Mouse (Mus musculus) stomach, embryonic 16.5 days (tissue): ENCODE results near the gene Grrp1. TPM values are rescaled to one million over a fixed set of nuclear protein-coding genes. Genes with fewer than 3 reads are reported as not detected.
A peak's percentile ranks its signal among the peaks of the same experiment; 100 is the strongest.

ENCODE experiments used
- ATAC-seq: fragments of 200-750 bp; cut with Nextera tagmentation; 2 replicates; pipeline ENCODE4 v1.8.0; 2017; ENCODE audit warnings: moderate number of reproducible peaks, moderate TSS enrichment; ENCODE audit not compliant: insufficient read depth, low FRiP score
- H3K27ac ChIP-seq: fragments of 300-500 bp; sonication (generic); 2 replicates; pipeline ENCODE4 v1.5.1; 2014; ENCODE audit warnings: low read length
- H3K27me3 ChIP-seq: fragments of 300-500 bp; sonication (generic); 2 replicates; pipeline ENCODE4 v1.6.1; 2014; ENCODE audit warnings: low read length, control low read depth, mixed read lengths; ENCODE audit not compliant: control insufficient read depth, insufficient read depth
- H3K36me3 ChIP-seq: fragments of 300-500 bp; sonication (generic); 2 replicates; pipeline ENCODE4 v1.6.1; 2014; ENCODE audit warnings: low read length; ENCODE audit not compliant: control insufficient read depth, insufficient read depth
- H3K4me1 ChIP-seq: fragments of 300-500 bp; sonication (generic); 2 replicates; pipeline ENCODE4 v1.6.1; 2014; ENCODE audit warnings: low read length, control low read depth, mixed read lengths; ENCODE audit not compliant: control insufficient read depth, insufficient read depth
- H3K4me2 ChIP-seq: fragments of 300-500 bp; sonication (generic); 2 replicates; pipeline ENCODE4 v1.6.1; 2014; ENCODE audit warnings: low read depth, low read length, mixed read lengths
- H3K4me3 ChIP-seq: fragments of 300-500 bp; sonication (generic); replicated peaks from 2 replicates; pipeline ENCODE4 v1.5.1; 2014; ENCODE audit warnings: mild to moderate bottlenecking, low read length
- H3K9ac ChIP-seq: fragments of 300-500 bp; sonication (generic); 2 replicates; pipeline ENCODE4 v1.6.1; 2014; ENCODE audit warnings: low read length
- H3K9me3 ChIP-seq: fragments of 300-500 bp; sonication (generic); replicated peaks from 2 replicates; pipeline ENCODE4 v1.6.1; 2016; ENCODE audit warnings: low read length, control low read depth; ENCODE audit not compliant: control insufficient read depth
- WGBS: fragments of 180-500 bp; shearing (Covaris S2); extraction: QIAGEN DNeasy Blood & Tissue Kit; methylation state at CpG from one replicate; pipeline ENCODE4 v1.1.7; 2014; 5-methylcytosine and 5-hydroxymethylcytosine counted together
- polyA plus RNA-seq: library from polyadenylated mRNA; unstranded; fragments of >200 nt; fragmentation: Nextera tagmentation; extraction: Ambion mirVana; gene quantifications from 2 replicates; pipeline ENCODE4 v1.2.1, GENCODE M21; 2015

Grrp1 gene
- polyA plus RNA-seq, 1 experiment from 2014 or later = 3.2 TPM

DNA sequence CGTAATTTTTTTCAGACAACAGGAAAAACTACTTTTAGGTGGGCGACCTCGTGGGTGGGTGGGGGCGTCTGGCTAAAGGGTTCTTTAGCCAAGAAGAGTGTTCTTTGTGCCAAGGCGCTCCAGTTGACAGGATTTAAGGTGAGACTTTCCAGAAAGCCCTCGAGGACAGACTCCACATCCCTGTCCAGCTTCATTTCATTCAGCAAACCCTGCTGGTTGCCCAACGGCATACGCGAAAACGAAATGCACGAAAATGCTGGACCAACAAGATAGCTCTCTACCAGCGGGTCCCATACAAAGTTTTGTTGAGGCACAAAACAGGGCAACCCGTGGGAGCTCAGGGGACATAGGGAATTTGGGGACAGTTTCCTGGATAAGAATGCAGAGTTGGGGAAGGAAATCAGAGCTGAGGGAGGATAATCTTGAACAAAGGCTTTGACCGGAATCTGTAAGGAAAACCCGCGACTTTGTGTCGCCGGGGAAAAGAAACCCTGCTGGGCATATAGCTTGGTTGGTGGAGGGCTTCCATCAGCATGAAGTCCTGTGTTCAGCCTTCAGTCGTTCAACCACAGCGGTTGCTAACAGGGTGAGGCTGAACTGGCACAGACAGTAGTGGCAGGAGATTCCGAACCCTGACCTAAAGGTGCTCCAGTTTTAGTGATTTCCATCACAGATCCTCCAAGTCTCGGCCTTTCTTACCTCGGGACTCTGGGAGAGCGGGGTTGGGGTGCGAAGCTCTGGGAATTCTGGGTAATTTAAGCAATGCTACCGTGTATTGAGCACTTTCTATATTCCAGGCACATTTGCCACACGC, 3.6 kb downstream of the Grrp1 start:
- 21% methylated on average over 27 of the region's 27 CpGs for WGBS

DNA sequence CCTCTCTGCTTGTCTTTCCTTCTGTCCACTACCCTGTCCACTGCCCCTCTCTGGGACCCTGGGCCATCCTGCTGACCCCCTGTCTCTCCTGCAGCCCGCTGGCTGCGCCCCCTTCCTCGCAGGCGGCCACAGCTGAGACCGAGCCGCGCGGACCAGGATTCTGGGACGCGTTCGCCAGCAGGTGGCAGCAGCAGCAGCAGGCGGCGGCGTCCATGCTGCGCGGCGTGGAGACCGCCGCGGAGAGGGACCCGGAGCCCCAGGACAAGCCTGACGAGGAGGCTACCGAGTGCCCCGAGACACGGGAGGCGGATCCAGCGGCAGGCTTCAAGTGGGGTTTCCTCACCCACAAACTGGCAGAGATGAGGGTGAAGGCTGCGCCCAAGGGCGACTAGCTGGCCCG, 4.3 kb downstream of the Grrp1 start:
- H3K27ac ChIP-seq = no peak overlapping the region
- no peaks in the 10 kb centered on the region for H3K36me3 ChIP-seq
- H3K4me2 ChIP-seq = peak overlapping the region; percentile 85
- peak; percentile 45; the same call in 1 of the 2 replicates for ATAC-seq
- peak overlapping the region; percentile 44 for H3K4me3 ChIP-seq
- H3K9me3 ChIP-seq = no peaks in the 10 kb centered on the region
- peaks cover 33% of the 10 kb centered on the region for H3K4me1 ChIP-seq
- H3K9ac ChIP-seq = peak overlapping the region; percentile 62
- WGBS = 2% methylated on average over 30 of the region's 30 CpGs
- H3K27me3 ChIP-seq = peaks cover 67% of the 10 kb centered on the region

More for the DNA sequence above, 3.6 kb downstream of the Grrp1 start:
- Histone ChIP-seq H3K27me3 (peaks cover 67% of the 10 kb centered on the region), H3K27ac (no peak overlapping the region), H3K9ac (peak overlapping the region; percentile 62), H3K36me3 (no peaks in the 10 kb centered on the region), H3K4me2 (peak overlapping the region; percentile 99), H3K9me3 (no peaks in the 10 kb centered on the region), H3K4me1 (peaks cover 30% of the 10 kb centered on the region), H3K4me3 (peak overlapping the region; percentile 55)
- no peak for ATAC-seq

DNA sequence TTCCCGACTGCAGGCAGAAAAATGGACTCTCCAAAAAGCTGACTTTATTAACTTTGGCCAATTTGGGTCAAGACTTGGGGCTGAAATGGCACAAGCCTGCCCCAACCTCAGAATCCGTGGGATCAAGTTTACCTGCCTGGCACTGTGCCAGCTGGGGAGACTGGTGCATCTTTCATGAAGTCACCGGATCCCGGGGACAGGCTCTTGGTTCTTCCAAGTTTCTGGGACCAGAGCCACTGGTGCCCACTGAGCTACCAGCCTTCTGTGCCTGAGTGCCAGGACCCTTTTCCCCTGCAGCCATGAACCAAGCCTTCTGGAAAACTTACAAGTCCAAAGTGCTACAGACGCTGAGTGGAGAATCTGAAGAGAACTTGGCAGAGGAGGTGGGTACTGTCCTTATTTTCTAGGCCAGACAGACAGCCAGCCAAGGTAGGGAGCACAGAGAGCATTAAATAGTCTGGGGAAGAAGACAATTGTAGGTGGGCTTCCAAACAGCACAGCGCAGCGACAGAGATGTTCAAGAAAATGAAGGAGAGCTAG, 7.1 kb downstream of the Grrp1 start, which contains the start of gene Gm30191:
TSS of gene Gm30191 (plus strand) at position 217 of the 540 bp plus-strand sequence.
- H3K27ac ChIP-seq = no peak within 1 kb of the TSS
- 72% methylated on average over 7 of the region's 7 CpGs for WGBS
- peak within 1 kb of the TSS; percentile 86 for H3K9ac ChIP-seq
- H3K27me3 ChIP-seq = peaks cover 51% of the 10 kb centered on the region
- H3K9me3 ChIP-seq = no peaks in the 10 kb centered on the region
- no peaks in the 10 kb centered on the region for H3K36me3 ChIP-seq
- no peak for ATAC-seq
- peak within 1 kb of the TSS; percentile 95 for H3K4me2 ChIP-seq
- H3K4me3 ChIP-seq = peak within 1 kb of the TSS; percentile 87
- H3K4me1 ChIP-seq = peaks cover 27% of the 10 kb centered on the region

DNA sequence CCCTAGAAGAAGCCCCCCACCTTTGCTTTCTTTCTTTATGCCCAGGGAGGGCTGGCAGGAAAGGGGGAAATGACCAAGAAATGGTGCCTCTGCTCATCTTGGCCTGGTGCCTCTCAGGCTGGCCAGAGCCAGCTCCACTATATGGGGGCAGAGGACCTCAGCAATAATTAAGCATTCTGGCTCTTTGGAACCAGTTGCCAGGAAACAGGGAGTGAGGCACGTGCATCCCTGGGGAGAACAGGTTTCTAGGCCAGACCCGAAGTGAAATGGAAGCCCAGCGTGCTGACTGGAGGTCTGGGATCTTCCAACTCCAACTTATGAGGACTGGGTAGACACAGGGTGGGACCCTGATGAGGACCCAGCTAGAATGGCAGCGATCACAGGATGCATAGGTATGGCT, 7.7 kb downstream of the Grrp1 start:
- Histone ChIP-seq H3K27ac (no peak overlapping the region), H3K4me2 (no peak overlapping the region), H3K27me3 (peaks cover 45% of the 10 kb centered on the region), H3K36me3 (no peaks in the 10 kb centered on the region), H3K4me1 (peaks cover 22% of the 10 kb centered on the region), H3K4me3 (no peak overlapping the region), H3K9me3 (no peaks in the 10 kb centered on the region), H3K9ac (no peak overlapping the region)
- WGBS = 58% methylated on average over 4 of the region's 4 CpGs
- ATAC-seq = no peak

DNA sequence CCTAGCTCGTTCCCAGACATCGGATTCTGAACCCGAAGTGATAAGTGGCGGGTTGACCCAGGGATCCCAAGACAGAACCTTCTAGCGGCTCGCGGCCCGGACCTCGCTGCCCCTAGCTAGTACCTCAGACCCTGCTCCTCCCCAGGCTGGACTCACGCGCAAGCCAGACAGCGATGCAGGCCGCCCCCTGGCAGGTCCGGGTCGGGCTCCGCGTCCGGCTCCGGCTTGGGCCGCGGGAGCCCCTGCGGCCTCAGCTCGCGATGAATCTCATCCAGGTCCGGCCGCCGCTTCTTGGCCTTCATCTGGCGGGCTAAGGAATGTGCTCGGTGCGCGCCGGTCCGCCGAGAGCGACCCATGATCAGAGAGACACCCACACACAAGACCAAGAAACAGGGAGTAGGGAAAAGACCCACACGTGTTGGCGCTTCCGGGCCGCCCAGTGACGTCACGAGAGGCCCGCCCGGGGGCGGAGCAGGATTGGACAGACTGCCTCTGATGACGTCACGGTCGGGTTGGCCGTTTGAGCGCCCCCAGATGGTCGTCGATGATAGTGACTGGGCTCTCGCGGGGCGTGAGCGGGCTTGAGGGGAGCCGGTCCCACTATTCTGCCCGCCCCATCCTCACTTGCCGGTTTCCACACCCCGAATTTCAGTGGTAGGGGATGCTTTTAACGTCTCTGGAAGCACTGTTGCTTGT, 8.6 kb downstream of the Grrp1 start, which contains the start of gene Zfp593:
TSS of gene Zfp593 (minus strand) at position 445 of the 696 bp plus-strand sequence.
- under 1% methylated on average over 60 of the region's 60 CpGs for WGBS

DNA sequence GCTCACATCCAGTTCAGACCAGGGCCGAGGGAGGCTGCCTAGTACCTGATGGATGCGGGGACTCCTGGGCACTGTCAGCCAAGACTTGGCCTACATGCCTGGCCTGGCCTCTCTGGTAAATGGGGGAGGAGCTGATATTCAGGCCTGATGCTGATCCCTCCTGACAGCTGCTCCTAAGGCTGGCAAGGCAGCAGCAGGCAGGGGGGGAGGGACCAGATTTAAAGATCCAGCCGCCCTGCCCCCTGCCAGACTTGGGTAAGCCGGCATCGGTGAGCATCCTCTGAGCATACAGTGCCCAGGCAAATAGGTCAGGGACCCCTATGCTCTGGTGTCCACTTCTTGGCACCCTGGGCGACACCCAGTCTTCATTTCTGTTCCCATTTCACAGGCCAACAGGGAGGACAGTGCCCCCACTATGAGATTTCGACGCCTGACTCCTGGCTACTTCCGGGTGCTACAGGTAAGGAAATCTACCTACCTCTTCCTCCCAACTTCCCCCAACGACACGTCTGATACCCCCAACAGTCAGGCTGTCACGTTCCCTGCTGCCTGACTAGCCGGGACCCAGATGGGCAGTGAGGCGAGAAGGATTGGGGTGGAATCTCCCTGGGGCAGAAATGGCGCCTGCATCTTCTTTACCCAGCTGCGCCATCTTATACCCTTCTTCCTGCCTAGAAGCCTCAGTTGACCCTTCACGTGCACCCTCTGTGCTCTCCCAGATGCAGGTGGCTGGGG, 10.2 kb downstream of the Grrp1 start, which contains the start of gene E130218I03Rik:
TSS of gene E130218I03Rik (plus strand) at position 147 of the 735 bp plus-strand sequence.
- no peak for ATAC-seq
- 91% methylated on average over 17 of the region's 17 CpGs for WGBS
- H3K9ac ChIP-seq = peak within 1 kb of the TSS; percentile 86
- peaks cover 22% of the 10 kb centered on the region for H3K27me3 ChIP-seq
- H3K36me3 ChIP-seq = no peaks in the 10 kb centered on the region
- no peak within 1 kb of the TSS for H3K27ac ChIP-seq
- H3K4me1 ChIP-seq = peaks cover 16% of the 10 kb centered on the region
- H3K4me2 ChIP-seq = peak within 1 kb of the TSS; percentile 95
- H3K9me3 ChIP-seq = no peaks in the 10 kb centered on the region
- peak within 1 kb of the TSS; percentile 87 for H3K4me3 ChIP-seq

More for the DNA sequence above, 8.6 kb downstream of the Grrp1 start, which contains the start of gene Zfp593:
- Histone ChIP-seq H3K4me3 (peak within 1 kb of the TSS; percentile 87), H3K36me3 (no peaks in the 10 kb centered on the region), H3K9me3 (no peaks in the 10 kb centered on the region), H3K4me2 (peak within 1 kb of the TSS; percentile 95), H3K4me1 (peaks cover 17% of the 10 kb centered on the region), H3K27me3 (peaks cover 36% of the 10 kb centered on the region), H3K27ac (no peak within 1 kb of the TSS), H3K9ac (peak within 1 kb of the TSS; percentile 86)
- ATAC-seq = peak; percentile 82

DNA sequence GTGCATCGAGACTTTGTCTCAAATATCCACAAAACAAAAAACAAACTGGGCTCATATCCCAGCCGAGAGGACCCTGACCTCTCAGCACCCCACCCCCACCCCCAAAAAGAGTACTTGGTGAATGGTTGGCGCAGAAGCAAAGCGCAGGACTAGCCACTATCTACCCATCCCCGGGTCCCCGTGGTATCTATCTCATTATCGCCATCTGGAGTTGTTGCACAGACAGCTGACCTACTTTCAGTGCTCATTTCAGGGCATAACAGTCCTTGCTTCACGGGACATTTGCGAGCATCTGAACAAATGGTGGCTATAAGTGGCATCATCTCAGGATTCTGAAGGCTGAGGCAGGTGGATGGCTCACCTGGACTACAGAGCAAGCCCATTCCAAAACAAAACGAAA, 15.2 kb downstream of the Grrp1 start:
- H3K27me3 ChIP-seq = 0 out of 2 replicates have a peak, but pooled peaks cover 3% of the 10 kb centered on the region
- H3K36me3 ChIP-seq = no peaks in the 10 kb centered on the region
- no peak for ATAC-seq
- H3K27ac ChIP-seq = 0 out of 2 replicates have a peak overlapping the region, but pooled peaks have one; percentile 72
- H3K4me3 ChIP-seq = peak overlapping the region; percentile 53; the same call in 1 of the 2 replicates
- peak overlapping the region; percentile 47 for H3K4me2 ChIP-seq
- H3K9me3 ChIP-seq = no peaks in the 10 kb centered on the region
- H3K9ac ChIP-seq = no peak overlapping the region
- peaks cover 7% of the 10 kb centered on the region; the same call in 1 of the 2 replicates for H3K4me1 ChIP-seq
- WGBS = 16% methylated on average over 10 of the region's 10 CpGs

DNA sequence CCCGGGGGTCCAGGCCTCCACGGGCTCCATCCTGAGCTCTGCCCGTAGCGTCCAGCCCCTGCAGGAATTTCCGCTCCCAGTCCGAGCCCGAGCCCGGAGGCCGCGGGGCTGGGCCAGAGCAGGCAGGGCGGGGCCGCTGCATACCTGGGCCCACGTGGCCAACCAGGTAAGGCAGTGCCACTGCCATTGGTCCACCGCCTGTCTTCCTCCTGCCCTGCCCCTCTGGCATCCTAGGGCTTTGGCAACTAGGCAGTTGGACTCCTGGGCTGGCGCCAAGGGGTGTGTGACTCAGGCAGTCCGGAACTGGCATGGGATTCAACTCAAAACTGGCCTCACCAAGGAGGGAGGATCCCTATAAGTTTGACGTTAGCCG, 15.6 kb downstream of the Grrp1 start, which contains the start of gene Cnksr1:
TSS of gene Cnksr1 (minus strand) at position 121 of the 373 bp plus-strand sequence.
- peaks cover 7% of the 10 kb centered on the region; the same call in 1 of the 2 replicates for H3K4me1 ChIP-seq
- peak within 1 kb of the TSS; percentile 47 for H3K4me2 ChIP-seq
- no peaks in the 10 kb centered on the region for H3K9me3 ChIP-seq
- peak within 1 kb of the TSS; percentile 72 for H3K27ac ChIP-seq
- peak within 1 kb of the TSS; percentile 53 for H3K4me3 ChIP-seq
- peak; percentile 95 for ATAC-seq
- no peaks in the 10 kb centered on the region for H3K36me3 ChIP-seq
- H3K27me3 ChIP-seq = 0 out of 2 replicates have a peak, but pooled peaks cover 3% of the 10 kb centered on the region
- whole genome bisulfite sequencing = 2% methylated on average over 18 of the region's 18 CpGs
- peak within 1 kb of the TSS; percentile 63 for H3K9ac ChIP-seq
